Mouse (Mus musculus): Measurements from ENCODE around the gene Rasa3.
A peak's percentile ranks its signal among the peaks of the same experiment; 100 is the strongest.

The Rasa3 gene

DNA sequence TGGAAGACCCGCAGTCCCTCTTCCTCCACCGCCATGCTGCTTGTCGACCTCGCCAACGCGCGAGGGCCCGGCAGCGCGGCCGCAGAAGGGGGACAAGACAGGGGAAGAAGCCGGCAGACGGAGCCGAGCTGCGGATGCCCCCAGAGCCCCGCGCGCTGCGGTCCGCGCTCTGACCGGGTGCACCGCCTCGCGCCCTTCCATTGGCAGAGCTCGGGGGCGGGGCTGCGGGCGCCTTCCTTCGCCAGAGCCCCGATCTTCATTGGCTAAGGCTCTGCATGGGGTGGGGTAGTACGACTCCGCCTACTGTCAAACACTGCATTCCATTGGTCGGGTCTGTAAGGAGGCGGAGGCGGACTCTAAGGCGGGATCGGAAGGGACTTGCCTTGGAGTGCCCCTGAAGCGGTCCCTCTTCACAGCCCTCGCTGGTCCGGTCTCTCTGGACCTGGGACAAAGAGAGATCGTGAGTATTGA is at the start of gene Rasa3:
TSS of gene Rasa3 (minus strand) at position 191 of the 471 bp plus-strand sequence.
- peak; percentile 99 for DNase-seq

DNA sequence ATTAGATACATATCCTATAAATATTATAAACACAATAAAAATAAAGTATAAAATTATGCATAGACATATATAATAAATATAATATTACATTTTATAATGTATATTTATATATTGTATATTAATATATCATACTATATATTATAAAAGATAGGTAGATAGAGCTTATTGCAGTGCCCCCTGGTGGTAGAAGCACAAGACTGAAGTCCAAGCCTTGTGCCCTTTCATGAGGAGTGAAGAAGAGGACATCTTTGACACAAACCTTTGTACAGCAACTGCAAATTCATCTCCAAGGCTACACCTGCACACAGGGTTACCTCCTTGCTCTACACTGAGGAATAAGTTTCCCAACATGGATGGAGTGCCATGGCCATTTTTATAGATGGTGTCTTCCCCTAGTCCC is 48.3 kb upstream of the Rasa3 start:
- DNase-seq = peak; percentile 63

DNA sequence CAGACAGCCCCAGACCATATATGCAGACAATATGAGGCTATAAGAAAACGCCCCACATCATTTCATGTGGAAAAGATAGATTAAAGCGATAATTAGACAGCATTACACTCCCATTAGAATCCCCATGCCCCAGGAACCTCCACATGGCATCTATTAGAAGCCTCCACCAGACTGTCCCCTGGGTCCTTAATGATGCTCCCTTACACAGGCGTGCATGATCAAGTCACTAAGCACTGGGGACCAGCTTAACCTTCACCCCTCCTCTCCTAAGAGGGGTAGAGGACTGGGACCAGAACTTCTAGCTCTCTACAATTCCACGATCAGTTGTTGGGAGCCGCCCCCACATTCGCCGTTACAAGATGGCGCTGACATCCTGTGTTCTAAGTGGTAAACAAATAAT is 41.6 kb upstream of the Rasa3 start:
- no peak for DNase-seq

DNA sequence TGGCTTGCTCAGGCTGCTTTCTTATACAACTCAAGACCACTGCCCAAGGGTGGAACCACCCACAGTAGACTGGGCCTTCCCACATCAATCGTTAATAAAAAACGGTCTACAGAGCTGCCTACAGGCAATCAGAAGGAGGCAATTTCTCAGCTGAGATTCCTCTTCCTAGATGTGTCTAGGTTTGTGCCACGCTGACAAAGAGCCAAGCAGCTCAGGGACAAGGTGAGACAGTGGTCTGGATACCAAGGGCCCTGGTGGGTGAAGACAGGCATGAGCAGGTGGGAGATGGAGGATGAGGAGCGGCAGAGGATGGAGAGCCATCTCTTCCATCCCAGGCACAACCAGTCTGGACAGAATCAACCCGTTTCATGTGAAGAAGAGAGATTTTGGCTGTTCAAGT is 31.1 kb upstream of the Rasa3 start:
- no peak for DNase-seq

DNA sequence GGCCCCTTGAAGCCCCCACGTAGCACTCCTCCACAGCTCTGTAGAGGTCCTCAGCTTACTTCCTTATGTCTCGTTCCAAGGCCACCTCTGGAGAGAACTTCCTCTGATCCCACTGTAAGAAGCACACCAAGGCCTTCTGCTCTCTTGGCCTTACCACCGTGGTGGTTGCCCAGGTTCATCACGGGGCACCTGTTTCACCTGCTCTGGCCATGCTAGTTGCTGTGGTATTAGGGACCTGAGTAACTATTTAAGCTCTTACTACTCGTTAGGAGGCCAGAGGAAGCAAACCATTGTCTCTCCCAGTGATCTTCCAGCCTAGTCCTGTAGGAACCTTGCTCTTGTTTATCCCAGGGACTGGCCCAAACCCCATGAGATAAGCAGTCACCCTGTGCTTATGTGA is 29.5 kb upstream of the Rasa3 start:
- DNase-seq = no peak

DNA sequence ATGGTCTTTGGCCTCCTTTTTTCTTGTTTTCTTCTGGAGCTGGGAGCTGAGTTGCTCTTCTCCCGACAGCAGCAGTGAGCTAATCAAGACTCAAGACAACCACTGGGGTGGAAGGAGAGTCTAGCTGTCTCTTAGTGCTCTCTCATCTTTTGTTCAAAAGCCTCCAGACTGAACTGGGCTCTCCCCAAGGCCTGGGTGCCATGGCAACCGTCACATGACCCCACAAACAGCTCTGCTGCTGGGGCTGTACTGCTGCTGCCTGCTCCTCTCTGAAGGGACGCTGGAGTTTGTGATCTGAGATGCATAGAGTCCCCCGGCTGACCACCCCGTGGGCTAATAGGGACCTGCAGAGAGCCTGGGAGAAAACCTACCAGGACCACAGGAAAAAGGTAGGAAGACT is 28.3 kb upstream of the Rasa3 start, which contains the start of gene Cfap97d2:
TSS of gene Cfap97d2 (plus strand) at position 222 of the 400 bp plus-strand sequence.
- peak; percentile 95 for DNase-seq

DNA sequence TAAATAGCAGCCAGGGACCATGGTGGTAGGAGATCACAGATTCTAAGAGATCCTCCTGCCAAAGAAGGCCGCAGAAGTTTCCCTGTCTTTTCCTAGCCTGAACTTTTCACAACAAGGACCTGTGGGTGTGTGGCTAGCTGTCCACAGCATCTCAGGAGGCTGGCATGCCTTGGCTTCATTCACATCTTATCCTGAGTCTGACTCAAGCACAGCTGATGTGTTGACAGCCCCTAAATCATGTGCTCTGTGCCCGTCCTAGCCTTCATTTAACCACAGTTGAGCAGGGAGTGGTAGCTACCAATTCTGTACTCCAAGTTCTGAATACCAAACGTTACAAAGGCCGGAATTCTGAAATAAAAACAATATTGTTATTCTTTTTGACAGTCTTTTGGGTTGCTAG is 26.9 kb upstream of the Rasa3 start:
- no peak for DNase-seq

DNA sequence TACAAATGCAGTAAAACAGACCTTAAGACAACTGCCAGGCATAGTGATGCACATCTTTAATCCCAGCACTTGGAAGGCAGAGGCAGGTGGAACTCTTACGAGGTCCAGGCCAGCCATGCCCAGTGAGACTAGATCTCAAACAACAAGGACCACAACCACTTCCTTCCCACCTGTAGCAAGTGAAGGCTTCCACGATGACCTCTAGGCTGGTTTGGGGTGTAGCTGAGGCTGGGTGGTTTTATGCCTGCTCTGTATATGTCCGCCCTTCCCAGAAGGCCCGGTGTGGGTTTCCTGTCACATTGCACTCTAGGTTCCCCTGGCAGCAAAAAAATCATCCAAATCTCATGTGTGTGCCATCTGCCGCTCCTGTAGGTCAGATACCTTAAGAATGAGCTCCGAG is 26.4 kb upstream of the Rasa3 start:
- DNase-seq = no peak

DNA sequence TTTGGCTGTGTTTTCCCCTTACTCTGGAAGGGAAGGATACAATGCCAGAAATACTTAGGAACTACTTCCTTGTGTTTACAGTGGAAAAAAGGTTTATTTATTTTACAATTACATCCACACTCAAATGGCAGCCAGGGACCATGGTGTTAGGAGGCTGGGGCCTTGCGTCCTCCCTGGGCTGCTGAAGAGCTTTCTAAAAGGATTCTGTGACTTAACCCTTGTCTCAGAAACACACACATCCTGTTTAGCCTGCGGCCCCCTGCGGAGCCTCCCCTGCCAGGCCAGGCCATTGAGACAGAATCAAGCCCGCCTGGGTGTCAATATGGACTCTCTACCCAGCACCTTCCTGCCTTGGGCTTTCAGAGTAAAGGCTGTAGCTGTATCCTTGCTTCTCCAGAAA is 25.4 kb upstream of the Rasa3 start:
- DNase-seq = no peak

DNA sequence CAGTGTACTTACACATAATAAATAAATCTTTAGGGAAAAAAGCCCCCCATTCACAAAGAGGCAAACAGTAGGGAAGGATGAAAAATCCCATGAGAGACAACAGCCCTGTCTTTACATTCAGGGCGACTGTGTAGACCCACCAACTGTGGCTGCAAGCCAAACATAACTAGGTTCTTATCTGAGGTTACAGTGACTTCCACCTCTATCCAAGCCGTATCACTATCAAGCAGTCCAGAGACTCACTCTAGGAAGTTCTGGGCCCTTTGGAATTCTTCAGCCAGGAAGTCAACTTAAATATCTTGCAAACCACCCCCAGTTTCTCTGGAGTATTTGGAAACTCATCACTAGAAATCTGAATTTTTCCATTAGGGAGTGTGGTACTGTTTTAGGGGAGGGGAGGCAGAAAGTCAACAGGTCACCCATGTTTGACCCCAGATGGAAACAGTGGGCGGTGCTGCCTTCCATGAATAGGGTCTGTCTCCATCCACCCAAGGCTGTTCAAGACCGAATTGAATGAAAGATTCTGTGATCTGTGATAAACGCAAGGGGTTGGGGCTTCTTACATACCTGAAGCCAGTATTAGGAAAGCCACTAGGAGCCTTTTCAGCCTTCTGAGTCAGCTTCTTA is 22.0 kb upstream of the Rasa3 start:
- DNase-seq = no peak

DNA sequence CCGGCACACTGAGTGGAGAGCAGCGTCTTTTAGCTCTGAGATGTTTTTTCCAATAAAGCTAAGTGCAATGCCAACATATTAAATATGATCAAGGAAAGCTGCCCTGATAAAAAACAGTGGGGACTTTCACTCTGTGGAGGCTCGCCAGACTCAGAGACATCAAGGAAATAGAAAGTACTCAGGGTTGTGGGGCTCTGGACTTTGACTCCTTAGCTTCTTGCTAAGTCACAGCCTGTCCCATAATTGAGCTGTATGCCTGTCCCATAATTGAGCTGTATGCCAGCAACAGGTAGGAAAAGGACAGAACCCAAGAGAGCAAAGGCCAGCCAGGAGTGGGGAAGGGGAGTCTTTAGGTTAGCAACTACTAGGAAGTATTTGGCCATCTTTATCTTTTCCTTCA is 20.9 kb upstream of the Rasa3 start:
- no peak for DNase-seq

DNA sequence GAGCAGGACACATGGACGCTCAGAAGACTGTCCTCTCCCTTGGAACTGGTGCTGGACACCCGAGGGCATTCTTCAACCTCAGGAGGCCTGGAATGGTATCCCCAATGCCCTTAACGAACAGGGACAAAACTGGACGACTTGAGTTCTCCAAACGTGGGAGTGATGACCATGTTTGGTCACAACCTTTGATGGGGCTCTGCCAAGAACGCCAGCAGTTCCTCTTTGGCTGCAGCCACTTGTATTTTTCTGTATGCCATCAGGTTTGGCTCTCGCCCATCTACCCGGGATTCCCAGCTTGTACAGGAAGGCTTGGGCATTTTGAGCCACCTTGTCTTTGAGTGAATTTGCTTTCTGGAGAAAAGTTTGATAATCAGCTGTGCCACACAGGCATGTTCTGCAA is 20.3 kb upstream of the Rasa3 start:
- no peak for DNase-seq

DNA sequence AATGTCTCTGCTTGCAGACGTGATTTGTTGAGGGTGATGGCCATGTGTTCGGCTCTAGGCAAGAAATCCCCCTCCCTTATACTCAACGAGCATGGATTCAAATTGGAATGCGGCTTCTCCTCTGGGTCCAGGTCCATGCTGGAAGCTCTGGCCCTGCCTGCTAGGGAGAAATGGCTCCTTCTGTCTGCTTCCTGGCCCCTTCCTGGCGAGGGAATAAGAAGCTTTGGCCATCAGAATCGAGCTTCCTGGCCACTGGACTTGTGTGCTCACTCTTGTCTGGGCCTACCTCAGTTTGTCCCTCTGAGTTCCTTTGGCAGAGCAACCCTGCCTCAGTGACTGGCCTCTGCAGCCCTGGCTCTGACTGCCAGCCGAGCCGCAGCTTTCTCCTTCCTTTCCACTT is 19.8 kb upstream of the Rasa3 start:
- DNase-seq = no peak

DNA sequence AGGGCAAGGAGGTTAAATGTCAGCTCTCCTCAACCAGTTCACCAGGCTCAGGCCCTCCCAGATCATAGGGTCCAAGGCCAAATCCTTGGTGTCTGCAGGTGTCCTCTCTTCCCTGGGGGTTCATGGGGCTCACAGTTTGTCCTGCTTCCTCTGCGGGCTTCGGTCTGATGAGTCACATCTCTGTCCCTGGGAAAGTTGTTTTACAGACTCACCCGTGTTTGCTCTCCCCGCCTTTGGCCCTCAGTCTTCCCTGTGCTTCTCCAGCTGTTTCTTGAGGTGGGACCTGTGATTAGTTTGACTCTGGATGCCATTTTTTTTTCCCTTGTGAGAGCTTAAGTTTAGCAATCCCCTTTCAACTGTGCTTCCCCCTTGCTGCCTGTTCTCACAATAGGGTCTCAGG is 18.8 kb upstream of the Rasa3 start:
- no peak for DNase-seq

DNA sequence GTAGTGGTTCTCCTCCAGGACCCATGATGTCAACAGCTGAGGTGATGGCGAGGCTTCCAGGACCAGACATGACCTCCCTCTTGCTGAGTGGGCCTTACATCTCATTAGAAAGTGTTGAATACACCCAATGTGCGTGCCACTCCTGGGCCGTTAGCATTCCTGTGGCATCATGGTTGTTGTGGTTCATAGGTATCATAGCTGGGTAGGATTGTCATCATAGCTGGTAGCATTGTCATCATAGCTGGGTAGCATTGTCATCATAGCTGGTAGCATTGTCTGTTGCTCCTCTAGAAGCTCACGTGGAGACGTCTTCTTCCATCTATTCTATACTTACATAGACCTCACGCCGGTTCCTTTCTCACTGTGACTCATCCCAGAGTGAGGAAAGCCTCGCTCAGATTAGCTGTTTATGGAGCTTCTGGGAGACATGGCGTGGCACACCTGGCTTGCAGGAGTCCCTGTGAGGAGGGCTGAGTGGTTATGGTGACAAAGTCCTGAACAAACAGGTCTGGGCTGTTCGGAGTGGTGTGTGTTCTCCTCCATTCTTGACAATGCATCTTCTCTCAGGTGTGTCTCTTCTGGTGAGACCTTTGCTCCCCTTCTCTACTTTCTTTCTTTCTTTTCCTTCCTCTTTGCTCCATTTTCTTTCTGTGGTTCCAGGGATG is 17.9 kb upstream of the Rasa3 start:
- DNase-seq = no peak

DNA sequence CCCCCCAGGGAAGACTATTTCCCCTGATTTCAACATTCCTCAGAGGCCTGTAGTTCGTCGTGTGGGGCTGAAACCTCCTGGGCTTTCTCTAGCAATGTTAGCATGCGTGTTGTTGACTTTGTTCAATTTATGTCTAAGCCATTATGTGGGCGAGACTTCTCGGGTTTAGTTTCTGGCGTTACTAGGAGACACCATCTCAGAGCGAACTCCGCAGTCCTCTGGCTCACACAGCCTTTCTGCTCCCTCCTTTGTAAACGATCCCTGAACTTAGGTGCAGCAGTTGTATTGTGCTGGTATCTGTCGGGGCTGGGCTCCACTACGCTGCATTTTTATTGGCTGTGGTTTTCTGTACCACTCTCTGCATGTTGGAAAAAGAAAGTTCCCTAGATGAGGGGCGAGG is 17.3 kb upstream of the Rasa3 start:
- no peak for DNase-seq

DNA sequence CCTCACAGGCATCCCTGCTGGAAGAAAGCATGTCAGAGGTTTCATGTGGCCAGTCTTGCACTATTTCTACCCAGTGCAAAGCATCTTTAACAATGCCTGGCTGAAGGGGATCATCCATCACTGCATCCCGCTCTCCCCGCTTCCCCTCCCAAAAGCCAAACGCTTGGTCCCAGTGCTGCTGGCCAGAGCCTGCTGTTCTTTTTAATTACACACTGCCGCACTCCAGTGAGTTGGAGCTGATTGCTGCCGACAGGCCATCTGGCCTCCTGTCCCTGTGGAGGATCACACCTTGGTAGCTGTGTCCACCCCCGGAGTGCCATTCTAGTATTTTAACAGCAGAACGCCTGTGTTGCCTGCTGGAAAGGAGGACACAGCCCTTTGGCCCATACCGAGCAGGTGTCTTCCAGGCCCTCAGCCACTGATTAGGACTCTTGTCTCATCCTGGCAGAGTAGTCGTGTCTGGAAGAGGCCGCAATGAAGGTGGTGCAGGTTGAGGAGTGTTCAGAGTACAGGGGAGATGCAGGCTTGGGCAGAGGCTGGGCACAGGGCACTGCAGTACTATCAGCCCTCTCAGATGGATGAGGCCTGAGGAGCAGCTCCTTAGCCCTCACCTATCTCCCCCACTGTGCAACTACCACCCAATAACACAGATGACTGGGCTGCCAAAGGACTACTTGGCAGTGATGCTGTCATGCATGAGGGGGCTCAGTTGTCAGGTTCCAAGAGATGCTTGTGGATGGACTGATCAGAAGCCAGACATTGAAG is 15.1 kb upstream of the Rasa3 start:
- DNase-seq = peak; percentile 84

DNA sequence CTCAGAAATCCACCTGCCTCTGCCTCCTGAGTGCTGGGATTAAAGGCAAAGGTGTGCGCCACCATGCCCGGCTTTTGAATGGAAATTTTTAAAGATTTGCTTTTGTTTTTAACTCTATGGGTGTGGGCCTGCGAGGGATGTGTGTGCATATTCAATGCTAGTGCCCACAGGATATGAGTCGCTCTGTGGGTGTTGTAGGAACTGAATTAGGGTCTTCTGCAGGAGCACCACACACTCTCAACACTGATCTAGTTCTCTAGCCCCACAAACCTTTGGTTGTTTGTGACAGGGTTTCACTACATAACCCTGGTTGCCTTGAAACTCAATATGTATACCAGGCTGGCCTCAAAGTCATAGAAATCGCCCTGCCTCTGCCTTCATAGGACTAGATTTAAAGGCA is 11.9 kb upstream of the Rasa3 start:
- no peak for DNase-seq

DNA sequence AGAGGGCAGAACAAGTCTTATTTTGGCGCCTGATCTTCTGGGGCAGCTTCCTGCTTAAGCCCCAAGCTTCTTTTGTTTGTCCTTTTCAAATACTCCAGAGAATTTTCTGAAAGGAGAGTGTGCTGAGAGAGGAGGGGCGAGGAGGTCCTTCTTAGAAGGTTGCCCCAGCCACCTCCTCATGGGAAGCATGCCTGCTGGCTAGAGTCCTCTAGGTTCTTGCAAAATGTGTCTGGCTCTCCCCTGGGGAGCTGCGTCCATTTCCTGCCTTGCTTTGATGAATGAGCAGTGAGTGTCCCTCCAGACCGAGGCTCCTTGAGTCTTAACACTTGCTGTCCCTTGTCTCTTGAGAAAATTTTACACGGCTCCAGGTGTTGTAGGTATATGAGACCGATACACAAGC is 11.1 kb upstream of the Rasa3 start:
- no peak for DNase-seq

DNA sequence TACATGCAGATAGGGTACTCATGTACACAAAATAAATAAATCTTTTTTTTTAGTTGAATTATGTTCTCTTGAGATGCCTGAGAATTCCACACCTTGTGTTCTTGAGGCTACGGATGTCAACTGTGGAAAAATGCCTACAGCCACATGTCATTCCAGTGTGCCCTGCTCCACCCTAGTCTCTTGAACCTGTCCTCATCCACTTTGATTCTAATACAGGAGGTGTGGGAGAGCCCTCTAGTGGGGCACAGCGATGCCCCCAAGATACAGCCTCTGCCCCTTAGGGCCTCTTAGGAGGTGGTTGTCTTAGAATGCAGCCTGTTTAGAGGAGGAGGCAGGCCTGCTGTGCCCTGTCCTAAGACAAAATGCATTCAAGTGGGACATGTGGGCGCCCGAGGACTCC is 10.5 kb upstream of the Rasa3 start:
- DNase-seq = no peak

DNA sequence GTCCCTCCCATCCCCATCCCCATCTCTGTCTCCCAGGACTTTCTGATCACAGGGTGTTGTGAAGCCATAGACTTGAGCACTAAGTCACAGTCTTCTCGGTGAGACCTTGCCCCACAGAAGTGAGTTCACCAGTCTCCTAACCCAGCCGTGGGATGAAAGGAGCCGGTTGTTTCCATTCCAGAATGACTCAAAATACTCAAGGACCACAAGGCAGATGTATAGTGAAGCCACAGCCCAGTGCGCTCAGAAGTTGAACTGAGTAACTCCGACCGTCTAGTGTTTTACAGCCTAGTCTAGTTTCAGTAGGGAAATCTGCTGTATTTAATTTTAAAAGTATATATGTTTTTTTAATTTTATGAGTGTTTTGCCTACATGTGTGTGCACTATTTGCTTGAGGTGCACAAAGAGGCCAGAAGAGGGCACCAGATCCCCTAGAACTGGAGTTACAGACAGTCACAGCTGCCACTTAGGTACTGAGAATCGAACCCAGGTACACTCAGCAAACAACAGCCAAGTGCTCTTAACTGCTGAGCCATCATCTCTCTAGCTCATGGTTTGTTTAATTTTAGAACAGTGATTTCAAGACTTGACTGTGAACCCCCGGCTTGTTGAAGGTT is 9.8 kb upstream of the Rasa3 start:
- DNase-seq = no peak

DNA sequence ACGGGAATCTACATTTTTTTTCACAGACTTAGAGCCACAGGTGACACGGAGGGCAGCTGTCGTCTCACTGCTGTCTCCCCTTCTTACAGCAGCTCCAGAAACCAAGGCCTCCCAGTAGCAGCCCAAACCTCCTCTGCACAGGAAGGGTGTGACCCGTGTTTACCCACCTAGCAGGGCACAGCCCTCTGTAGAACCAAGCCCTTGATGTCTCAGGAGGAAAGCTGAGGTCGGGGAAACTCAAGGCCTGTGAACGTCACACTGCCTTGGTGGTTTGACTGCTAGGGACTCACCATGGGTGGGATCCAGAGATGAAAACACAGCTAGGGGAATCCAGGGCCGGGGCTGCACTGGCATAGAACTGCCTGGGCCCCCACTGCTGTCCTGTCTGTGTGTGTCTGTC is 9.0 kb upstream of the Rasa3 start:
- no peak for DNase-seq

DNA sequence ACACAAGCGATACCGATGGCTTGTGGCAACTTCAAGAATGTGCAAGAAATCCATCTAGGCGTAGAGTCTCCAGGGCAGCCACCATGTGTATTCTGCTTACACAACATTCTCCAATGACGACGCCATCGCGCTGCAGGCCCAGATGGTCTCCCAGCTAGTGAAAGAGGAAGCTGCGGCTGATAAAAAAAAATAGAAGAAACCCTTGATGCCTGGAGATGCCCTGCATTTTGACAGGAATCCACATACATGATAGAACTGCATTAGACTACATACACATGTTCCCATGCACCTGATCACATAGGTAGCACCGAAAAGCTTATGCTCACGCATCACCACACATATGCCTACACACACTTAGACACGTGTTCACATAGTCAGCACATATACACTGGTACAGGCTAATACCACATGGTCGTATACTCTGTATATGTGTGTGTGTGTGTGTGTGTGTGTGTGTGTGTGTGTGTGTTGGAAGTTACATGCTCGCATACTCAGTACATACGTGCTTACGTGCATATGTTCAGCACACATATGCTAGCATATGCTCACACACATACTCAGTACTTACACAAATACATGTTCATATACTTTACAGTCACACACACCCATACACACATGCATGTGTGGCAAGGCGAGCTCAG is 8.4 kb upstream of the Rasa3 start:
- DNase-seq = no peak
